Mouse (Mus musculus) olfactory bulb, adult 2 months (tissue): ENCODE measurements around the gene Slc16a6. TPM values are rescaled to one million over a fixed set of nuclear protein-coding genes. Genes with fewer than 3 reads are reported as not detected.
"Not testable (repeated sequence)": the region's sequence is repeated elsewhere in the genome, so short reads cannot be mapped to it uniquely, and the experiment has no call there.

Experiments
- H3K27ac ChIP-seq: fragments of 200-500 bp; 2 replicates; pipeline ENCODE4 v1.5.1; 2012; ENCODE audit warnings: low read depth, low read length; ENCODE audit not compliant: insufficient read depth
- H3K4me1 ChIP-seq: fragments of 200-500 bp; 2 replicates; pipeline ENCODE4 v1.6.1; 2012; ENCODE audit warnings: low read length; ENCODE audit not compliant: control insufficient read depth, insufficient read depth
- H3K4me3 ChIP-seq: fragments of 200-500 bp; 2 replicates; pipeline ENCODE4 v1.5.1; 2012; ENCODE audit warnings: mild to moderate bottlenecking, low read depth, low read length, moderate library complexity; ENCODE audit not compliant: insufficient read depth
- CTCF ChIP-seq: fragments of 200-500 bp; IDR thresholded peaks from 2 replicates; pipeline ENCODE4 v1.5.1; 2012; ENCODE audit warnings: low read depth, mild to moderate bottlenecking, low read length, moderate library complexity; ENCODE audit not compliant: insufficient read depth
- POLR2A ChIP-seq: fragments of 200-500 bp; IDR thresholded peaks from 2 replicates; pipeline ENCODE4 v1.6.1; 2012; ENCODE audit warnings: mild to moderate bottlenecking, low read depth, low read length, moderate library complexity; ENCODE audit not compliant: insufficient read depth
- WGBS: fragments of 180-500 bp; shearing (Covaris S2); methylation state at CpG from one replicate; pipeline ENCODE4 v1.1.7; 2018; 5-methylcytosine and 5-hydroxymethylcytosine counted together
- polyA plus RNA-seq: library from polyadenylated mRNA; stranded (reverse); fragments of >200 nt; gene quantifications from 2 replicates; pipeline ENCODE4 v1.2.4, GENCODE M21; 2012; ENCODE audit warnings: low replicate concordance; ENCODE audit not compliant: missing spikeins, insufficient read depth, insufficient read length

Gene Slc16a6
- polyA plus RNA-seq, 1 experiment, result not detected

- Histone ChIP-seq H3K4me1 (peaks cover 4% of the 10 kb centered on the region), H3K4me3 (no peak overlapping the region), H3K27ac (no peak overlapping the region)
- WGBS, result 81% methylated on average over 5 of the region's 5 CpGs
- no peak for TF ChIP-seq POLR2A
- no peak for TF ChIP-seq CTCF
Observed at GRCm38 (mm10) chr11:109500206-109500605, 26.8 kb upstream of the Slc16a6 start.

- no peak for TF ChIP-seq CTCF
- TF ChIP-seq POLR2A, result no peak
- 86% methylated on average over 9 of the region's 9 CpGs for WGBS
- no peak overlapping the region for H3K27ac ChIP-seq
- no peak overlapping the region for H3K4me3 ChIP-seq
- no peaks in the 10 kb centered on the region for H3K4me1 ChIP-seq
Observed at GRCm38 (mm10) chr11:109497990-109498389, 24.6 kb upstream of the Slc16a6 start.

- 65% methylated on average over 6 of the region's 6 CpGs for whole genome bisulfite sequencing
- Histone ChIP-seq H3K4me3 (no peak overlapping the region), H3K27ac (no peak overlapping the region), H3K4me1 (no peaks in the 10 kb centered on the region)
- no peak for TF ChIP-seq CTCF
- no peak for TF ChIP-seq POLR2A
Observed at GRCm38 (mm10) chr11:109496996-109497714, 23.8 kb upstream of the Slc16a6 start.

DNA sequence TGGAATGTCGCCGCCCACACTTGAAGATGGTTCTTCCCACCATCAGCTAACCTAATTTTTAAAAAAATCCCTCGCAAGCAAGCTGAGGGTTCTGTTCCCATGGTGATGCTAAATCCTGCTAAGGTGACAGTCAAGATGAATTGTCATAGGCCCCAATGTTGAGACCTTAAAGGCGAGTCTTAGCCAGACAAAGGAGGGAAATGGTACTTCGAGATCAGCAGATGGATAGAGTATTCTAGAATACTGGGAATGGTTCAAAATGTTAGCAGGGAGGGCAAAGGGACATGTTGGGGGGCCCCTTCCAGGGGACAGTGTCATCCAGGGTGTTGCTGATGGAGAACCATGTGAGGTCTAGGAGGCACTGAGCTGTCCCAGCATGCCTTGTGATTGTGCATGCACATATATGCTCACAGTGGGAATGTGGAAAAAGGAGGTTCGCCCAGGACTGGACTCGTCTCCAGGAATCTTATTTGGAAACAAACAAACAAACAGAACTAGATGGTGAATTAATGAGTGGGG is 23.1 kb upstream of the Slc16a6 start:
- 77% methylated on average over 7 of the region's 7 CpGs for WGBS
- Histone ChIP-seq H3K4me3 (no peak overlapping the region), H3K27ac (no peak overlapping the region), H3K4me1 (no peaks in the 10 kb centered on the region)
- TF ChIP-seq POLR2A (no peak), CTCF (no peak)

DNA sequence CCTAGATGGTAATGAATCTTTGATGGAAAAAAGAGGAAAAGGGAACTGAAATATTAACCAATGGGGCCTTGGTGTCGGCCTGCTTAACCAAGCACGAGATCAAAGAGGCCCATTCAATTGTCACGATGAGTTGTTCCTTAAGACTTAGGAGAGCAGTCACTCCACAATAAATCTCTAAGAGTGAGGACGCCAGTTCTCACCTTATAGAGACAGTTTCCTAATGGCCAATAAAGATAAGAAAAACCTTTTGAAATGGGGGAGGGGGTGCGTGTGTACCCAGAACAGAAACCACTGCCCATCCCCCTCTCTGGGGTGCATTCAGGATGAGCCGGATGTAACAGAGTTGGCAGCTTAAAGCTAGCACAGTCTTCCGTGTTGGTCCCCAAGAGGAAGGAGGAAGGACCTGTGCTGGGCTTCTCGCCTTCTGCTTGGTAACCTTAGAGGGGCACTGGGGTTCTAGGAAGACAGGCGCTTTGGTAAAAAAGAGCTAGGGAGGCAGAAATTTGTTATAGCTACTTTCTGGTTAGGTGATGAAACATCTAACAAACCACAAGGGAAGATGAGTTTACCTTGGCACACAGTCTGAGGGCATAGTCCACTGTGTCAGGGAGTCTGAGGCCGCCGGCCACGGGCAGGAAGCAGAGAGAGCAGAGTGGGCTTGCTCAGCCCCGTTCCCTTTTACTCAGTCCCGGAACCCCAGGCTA is 22.5 kb upstream of the Slc16a6 start:
- TF ChIP-seq CTCF, result no peak
- no peak for TF ChIP-seq POLR2A
- Histone ChIP-seq H3K4me3 (no peak overlapping the region), H3K27ac (no peak overlapping the region), H3K4me1 (no peaks in the 10 kb centered on the region)
- 76% methylated on average over 14 of the region's 14 CpGs for WGBS

DNA sequence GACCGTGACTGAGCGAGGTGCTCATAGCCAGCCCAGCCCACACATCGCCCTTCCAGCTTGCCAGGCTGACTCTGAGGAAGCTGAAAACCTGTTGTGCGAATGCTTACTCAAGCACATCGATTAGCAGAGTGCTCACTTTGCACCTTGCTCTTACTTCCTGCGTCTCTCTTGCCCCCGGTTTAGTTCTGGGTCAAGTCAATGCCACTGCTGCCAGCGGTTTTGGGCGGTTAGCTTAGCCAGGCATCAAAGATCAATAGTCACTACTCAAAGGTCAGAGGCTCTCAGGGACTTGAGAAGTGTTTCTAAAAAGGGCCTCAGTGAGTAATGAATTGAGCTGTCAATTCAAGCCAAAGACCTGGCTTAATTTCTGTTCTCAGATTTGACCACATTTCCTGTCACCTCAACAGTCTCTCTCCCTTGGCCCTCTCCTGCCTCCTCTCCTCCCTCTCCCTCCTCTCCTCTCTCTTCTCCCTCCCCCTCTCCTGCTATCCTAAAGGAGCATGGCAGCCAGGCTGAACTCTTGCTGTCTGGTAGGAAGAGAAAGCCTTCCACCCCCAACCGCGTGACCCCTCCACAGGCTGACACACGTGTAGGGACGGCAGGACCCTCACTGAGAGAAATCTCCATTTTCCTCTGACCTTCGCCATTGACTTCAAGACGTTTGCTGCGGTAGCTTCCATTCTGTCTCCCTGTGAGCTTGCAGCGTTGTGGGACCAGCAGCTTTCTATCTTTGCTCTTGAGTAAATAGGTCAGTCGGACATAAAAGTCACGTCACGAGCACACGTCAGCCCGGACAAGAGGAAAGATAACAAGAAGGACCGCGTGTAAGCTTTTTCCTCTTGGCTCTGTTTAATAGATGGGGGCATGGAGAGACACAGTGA is 21.7 kb upstream of the Slc16a6 start:
- Histone ChIP-seq H3K4me1 (no peaks in the 10 kb centered on the region), H3K27ac (no peak overlapping the region), H3K4me3 (no peak overlapping the region)
- no peak for TF ChIP-seq POLR2A
- TF ChIP-seq CTCF, result no peak
- WGBS, result 88% methylated on average over 24 of the region's 24 CpGs

DNA sequence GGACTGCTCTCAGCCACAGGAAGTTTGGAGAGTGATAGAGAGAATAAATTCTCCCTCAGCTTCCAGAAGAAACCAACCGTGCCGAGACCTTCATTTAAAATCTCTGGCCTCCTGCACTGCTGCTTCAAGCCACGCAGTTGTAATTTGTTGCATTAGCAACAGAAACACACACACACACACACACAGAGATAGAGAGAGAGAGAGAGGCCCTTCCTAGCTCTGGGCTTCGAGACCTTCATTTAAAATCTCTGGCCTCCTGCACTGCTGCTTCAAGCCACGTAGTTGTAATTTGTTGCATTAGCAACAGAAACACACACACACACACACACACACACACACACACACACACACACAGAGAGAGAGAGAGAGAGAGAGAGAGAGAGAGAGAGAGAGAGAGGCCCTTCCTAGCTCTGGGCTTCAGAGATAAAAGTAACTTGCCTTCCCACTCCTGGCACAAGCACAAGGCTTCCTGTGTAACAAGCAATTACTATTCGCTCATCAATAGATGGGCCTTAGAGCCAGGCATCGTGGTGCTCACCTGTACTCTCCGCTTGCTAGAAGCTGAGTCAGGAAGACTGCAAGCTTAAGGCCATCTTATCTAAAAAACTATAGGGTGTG is 19.6 kb upstream of the Slc16a6 start:
- WGBS, result 57% methylated on average over 8 of the region's 8 CpGs
- not testable (repeated sequence) for H3K4me3 ChIP-seq, H3K27ac ChIP-seq

GRCm38 (mm10) chr11:109491844-109492243 is 18.4 kb upstream of the Slc16a6 start:
- WGBS, result 92% methylated on average over 4 of the region's 4 CpGs
- Histone ChIP-seq H3K4me1 (no peaks in the 10 kb centered on the region), H3K4me3 (no peak overlapping the region), H3K27ac (no peak overlapping the region)
- TF ChIP-seq CTCF (no peak), POLR2A (no peak)

More for the DNA sequence above, 19.6 kb upstream of the Slc16a6 start:
- H3K4me1 ChIP-seq, result not testable (repeated sequence)
